Mouse (Mus musculus): ENCODE data around the gene Opa1. TPM values are rescaled to one million over a fixed set of nuclear protein-coding genes. Genes with fewer than 3 reads are reported as not detected.

Opa1 gene
- polyA plus RNA-seq, 1 experiment from 2014 or later: 39.3 TPM

- WGBS: 36% methylated on average over 9 of the region's 9 CpGs
- peak; percentile 65 for ATAC-seq (ENCODE audit: low FRiP score)
- H3K27ac ChIP-seq (replicated peaks): peak overlapping the region; percentile 49
These were observed 115.4 kb downstream of the Opa1 start for GRCm38 (mm10) chr16:29694420-29694959.

More at GRCm38 (mm10) chr16:29694420-29694959, 115.4 kb downstream of the Opa1 start:
- no peak overlapping the region for H3K9ac ChIP-seq (replicated peaks)
- H3K4me1 ChIP-seq: peaks cover 27% of the 10 kb centered on the region
- no peak overlapping the region for H3K4me3 ChIP-seq (replicated peaks)
- H3K4me2 ChIP-seq: peak overlapping the region; percentile 7; the same call in 1 of the 2 replicates
- H3K36me3 ChIP-seq: no peaks in the 10 kb centered on the region
- H3K27me3 ChIP-seq (replicated peaks): peaks cover 4% of the 10 kb centered on the region; the same call in 1 of the 2 replicates
- H3K9me3 ChIP-seq (replicated peaks): no peaks in the 10 kb centered on the region

Other genes starting within 250 kb of the Opa1 start
- 1.0 and 1.4 TPM in 2 replicates for gene Atp13a5, start 200.6 kb upstream of the Opa1 start, polyA plus RNA-seq (2015; fragmentation: Nextera tagmentation; extraction: Ambion mirVana)
- gene Atp13a4, start 34.5 kb upstream of the Opa1 start, polyA plus RNA-seq (2015; fragmentation: Nextera tagmentation; extraction: Ambion mirVana): 0.64 and 0.90 TPM in 2 replicates

Measured in neural tube, embryonic 15.5 days (tissue).